Mouse (Mus musculus) forebrain, embryonic 11.5 days (tissue): ENCODE measurements at regions not wholly inside any gene's neighbourhood (a gene's known extent, or its start where the extent isn't known, plus 50 kb on each side); places are given as distances from the start of the nearest gene placed in this dataset.
A peak's percentile ranks its signal among the peaks of the same experiment; 100 is the strongest.

ENCODE experiments used
- ATAC-seq: fragments of 200-750 bp; cut with Nextera tagmentation; replicated peaks from 2 replicates; pipeline ENCODE4 v1.8.0; 2017; ENCODE audit warnings: moderate TSS enrichment; ENCODE audit not compliant: low FRiP score
- DNase-seq: peaks from one replicate; pipeline ENCODE4 v3.0.0-alpha.2; 2017; ENCODE audit warnings: low spot score
- H3K27ac ChIP-seq: fragments of 300-500 bp; sonication (generic); 2 replicates; pipeline ENCODE4 v1.5.1; 2014; ENCODE audit warnings: low read depth, low read length
- H3K27me3 ChIP-seq: fragments of 300-500 bp; sonication (generic); 2 replicates; pipeline ENCODE4 v1.6.1; 2014; ENCODE audit warnings: mild to moderate bottlenecking, low read length, mixed read lengths; ENCODE audit not compliant: control insufficient read depth, insufficient read depth
- H3K36me3 ChIP-seq: fragments of 300-500 bp; sonication (generic); 2 replicates; pipeline ENCODE4 v1.6.1; 2014; ENCODE audit warnings: mild to moderate bottlenecking, low read length, moderate library complexity, mixed read lengths; ENCODE audit not compliant: control insufficient read depth, insufficient read depth
- H3K4me1 ChIP-seq: fragments of 300-500 bp; sonication (generic); replicated peaks from 2 replicates; pipeline ENCODE4 v1.6.1; 2014; ENCODE audit warnings: low read length, mixed read lengths; ENCODE audit not compliant: control insufficient read depth, insufficient read depth
- H3K4me2 ChIP-seq: fragments of 300-500 bp; sonication (generic); 2 replicates; pipeline ENCODE4 v1.6.1; 2014; ENCODE audit warnings: low read depth, mild to moderate bottlenecking, low read length, moderate library complexity, mixed read lengths; ENCODE audit not compliant: severe bottlenecking
- H3K4me3 ChIP-seq: fragments of 300-500 bp; sonication (generic); 2 replicates; pipeline ENCODE4 v1.5.1; 2014; ENCODE audit warnings: low read depth, low read length
- H3K9ac ChIP-seq: fragments of 300-500 bp; sonication (generic); 2 replicates; pipeline ENCODE4 v1.6.1; 2014; ENCODE audit warnings: low read length
- H3K9me3 ChIP-seq: fragments of 300-500 bp; sonication (generic); 2 replicates; pipeline ENCODE4 v1.6.1; 2016; ENCODE audit warnings: low read length, mixed read lengths; ENCODE audit not compliant: control insufficient read depth
- WGBS: fragments of 180-500 bp; shearing (Covaris S2); extraction: QIAGEN DNeasy Blood & Tissue Kit; methylation state at CpG from one replicate; pipeline ENCODE4 v1.1.7; 2014; 5-methylcytosine and 5-hydroxymethylcytosine counted together

- no peaks in the 10 kb centered on the region for H3K36me3 ChIP-seq
- no peak overlapping the region for H3K4me3 ChIP-seq
- H3K9me3 ChIP-seq: no peaks in the 10 kb centered on the region
- no peak overlapping the region for H3K4me2 ChIP-seq
- no peaks in the 10 kb centered on the region for H3K27me3 ChIP-seq
- H3K4me1 ChIP-seq: peaks cover 2% of the 10 kb centered on the region; the same call in 1 of the 2 replicates
- 86% methylated on average over 5 of the region's 5 CpGs for WGBS
- no peak overlapping the region for H3K9ac ChIP-seq
- DNase-seq: peak; percentile 11
- no peak for ATAC-seq
- H3K27ac ChIP-seq: no peak overlapping the region
Observed at GRCm38 (mm10) chr1:88851931-88852330, 149.9 kb upstream of the Arl4c start.

- H3K27me3 ChIP-seq: no peaks in the 10 kb centered on the region
- no peaks in the 10 kb centered on the region for H3K36me3 ChIP-seq
- ATAC-seq: no peak
- no peaks in the 10 kb centered on the region for H3K4me1 ChIP-seq
- no peak overlapping the region for H3K4me2 ChIP-seq
- H3K9ac ChIP-seq: no peak overlapping the region
- no peaks in the 10 kb centered on the region for H3K9me3 ChIP-seq
- no peak for DNase-seq
- H3K4me3 ChIP-seq: no peak overlapping the region
- no peak overlapping the region for H3K27ac ChIP-seq
- 84% methylated on average over 7 of the region's 7 CpGs for WGBS
Observed at GRCm38 (mm10) chr1:88860871-88861589, 159.0 kb upstream of the Arl4c start.

- no peak for ATAC-seq
- Histone ChIP-seq H3K9ac (no peak overlapping the region), H3K4me3 (no peak overlapping the region), H3K4me2 (no peak overlapping the region), H3K27me3 (no peaks in the 10 kb centered on the region), H3K27ac (no peak overlapping the region), H3K9me3 (no peaks in the 10 kb centered on the region), H3K36me3 (no peaks in the 10 kb centered on the region), H3K4me1 (no peaks in the 10 kb centered on the region)
- WGBS: 74% methylated on average over 4 of the region's 4 CpGs
- no peak for DNase-seq
Observed at GRCm38 (mm10) chr1:88861590-88861935, 159.5 kb upstream of the Arl4c start.

DNA sequence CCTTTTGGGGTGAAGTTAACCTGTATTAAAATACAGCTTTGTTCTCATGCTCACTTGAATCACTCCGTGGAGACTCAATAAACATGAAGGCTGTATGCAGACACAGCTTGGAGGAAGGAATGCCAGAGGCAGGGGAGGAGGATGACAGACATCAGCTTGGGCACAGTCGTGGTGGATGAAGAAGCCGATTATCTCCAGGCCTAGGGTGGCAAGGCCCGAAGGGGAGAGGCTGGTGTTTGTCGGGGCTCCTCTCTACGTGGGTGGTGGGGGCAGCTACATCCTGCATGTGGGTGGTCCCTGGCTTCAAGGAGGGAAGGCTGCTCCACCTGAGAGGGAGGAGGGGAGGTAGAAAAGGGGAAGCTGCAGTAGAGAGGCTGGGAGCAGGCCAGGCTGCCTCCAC lies 163.4 kb upstream of the Arl4c start:
- H3K27ac ChIP-seq: no peak overlapping the region
- H3K9me3 ChIP-seq: no peaks in the 10 kb centered on the region
- H3K4me3 ChIP-seq: no peak overlapping the region
- DNase-seq (no peak), ATAC-seq (no peak)
- no peaks in the 10 kb centered on the region for H3K4me1 ChIP-seq
- H3K4me2 ChIP-seq: no peak overlapping the region
- H3K27me3 ChIP-seq: no peaks in the 10 kb centered on the region
- no peak overlapping the region for H3K9ac ChIP-seq
- no peaks in the 10 kb centered on the region for H3K36me3 ChIP-seq
- 56% methylated on average over 6 of the region's 6 CpGs for WGBS

DNA sequence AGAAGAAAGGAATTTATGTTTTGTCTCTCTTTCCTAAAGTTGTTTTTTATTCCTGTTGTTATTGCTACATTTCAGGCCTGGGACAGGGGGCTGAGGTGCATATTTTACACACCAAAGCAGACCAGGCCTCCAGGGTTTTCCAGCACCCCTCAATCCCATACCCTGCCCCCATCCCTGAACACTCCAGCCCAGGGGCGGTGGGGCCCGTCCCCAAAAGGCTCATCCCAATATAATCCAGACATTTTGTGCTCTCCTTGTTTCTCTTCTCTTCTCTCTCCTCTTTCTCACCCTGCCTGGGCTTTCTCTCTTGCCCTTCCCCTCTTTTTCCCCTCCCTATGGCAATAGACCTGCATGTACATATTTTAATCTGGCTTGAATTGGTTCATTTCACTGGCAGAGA lies 164.6 kb upstream of the Arl4c start:
- no peaks in the 10 kb centered on the region for H3K36me3 ChIP-seq
- ATAC-seq (no peak), DNase-seq (no peak)
- no peaks in the 10 kb centered on the region for H3K4me1 ChIP-seq
- H3K27me3 ChIP-seq: no peaks in the 10 kb centered on the region
- no peak overlapping the region for H3K27ac ChIP-seq
- 83% methylated on average over 2 of the region's 2 CpGs for WGBS
- H3K4me2 ChIP-seq: no peak overlapping the region
- no peak overlapping the region for H3K4me3 ChIP-seq
- no peaks in the 10 kb centered on the region; the same call in 1 of the 2 replicates for H3K9me3 ChIP-seq
- no peak overlapping the region for H3K9ac ChIP-seq

- 94% methylated on average over 3 of the region's 3 CpGs for WGBS
- no peak for ATAC-seq
Observed at GRCm38 (mm10) chr1:88867138-88867537, 165.1 kb upstream of the Arl4c start.

DNA sequence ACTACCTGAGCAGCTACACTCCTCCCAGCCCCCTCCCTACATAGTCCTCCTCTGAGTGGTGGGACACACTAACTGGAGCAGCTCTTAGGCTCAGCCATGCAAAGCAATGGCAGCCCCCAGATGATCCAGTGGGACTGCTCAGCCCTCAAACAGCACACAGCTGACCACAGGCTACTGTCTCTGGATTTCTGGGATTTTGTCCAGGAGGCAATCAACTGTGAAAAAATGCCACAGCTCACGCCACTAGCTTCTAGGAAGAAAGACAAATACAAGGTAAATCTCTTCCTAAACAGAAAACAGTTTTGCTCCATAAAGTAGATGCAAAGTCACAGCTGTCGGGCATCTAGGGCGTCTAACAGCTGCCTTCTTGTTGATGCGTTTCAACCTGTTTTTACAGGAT lies 167.9 kb upstream of the Arl4c start:
- WGBS: 85% methylated on average over 4 of the region's 4 CpGs
- DNase-seq: no peak
- H3K4me3 ChIP-seq: no peak overlapping the region
- no peak overlapping the region for H3K9ac ChIP-seq
- no peak overlapping the region for H3K4me2 ChIP-seq
- no peaks in the 10 kb centered on the region for H3K4me1 ChIP-seq
- no peak overlapping the region for H3K27ac ChIP-seq
- no peaks in the 10 kb centered on the region for H3K36me3 ChIP-seq
- no peak for ATAC-seq
- H3K9me3 ChIP-seq: no peaks in the 10 kb centered on the region; the same call in 1 of the 2 replicates
- no peaks in the 10 kb centered on the region for H3K27me3 ChIP-seq

More at GRCm38 (mm10) chr1:88867138-88867537, 165.1 kb upstream of the Arl4c start:
- Histone ChIP-seq H3K4me2 (no peak overlapping the region), H3K9ac (no peak overlapping the region), H3K4me3 (no peak overlapping the region), H3K9me3 (no peaks in the 10 kb centered on the region; the same call in 1 of the 2 replicates), H3K27ac (no peak overlapping the region), H3K36me3 (no peaks in the 10 kb centered on the region), H3K27me3 (no peaks in the 10 kb centered on the region), H3K4me1 (no peaks in the 10 kb centered on the region)
- DNase-seq: no peak

DNA sequence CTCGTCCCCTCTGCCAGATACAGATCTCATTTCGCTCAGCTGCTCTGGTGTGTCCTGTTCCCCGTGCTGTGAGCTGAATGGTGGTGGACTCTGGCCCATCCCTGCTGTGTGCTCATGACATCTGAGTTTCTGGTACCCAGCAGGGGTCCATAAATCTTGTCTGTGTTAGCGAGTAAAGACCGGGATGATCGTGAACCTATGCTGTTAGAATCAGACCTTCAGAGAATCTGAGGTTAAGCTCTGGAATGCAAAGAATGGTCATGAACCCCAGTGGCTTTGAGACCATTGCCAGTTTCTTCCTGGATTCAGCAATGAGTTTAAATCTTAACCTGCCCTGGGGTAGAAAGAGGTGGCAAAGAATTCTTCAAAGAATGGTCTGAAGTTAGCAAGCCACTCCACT lies 173.3 kb upstream of the Arl4c start:
- whole genome bisulfite sequencing: 75% methylated on average over 6 of the region's 6 CpGs
- Histone ChIP-seq H3K27me3 (no peaks in the 10 kb centered on the region), H3K36me3 (no peaks in the 10 kb centered on the region), H3K4me3 (no peak overlapping the region), H3K4me1 (no peaks in the 10 kb centered on the region), H3K9me3 (no peaks in the 10 kb centered on the region; the same call in 1 of the 2 replicates), H3K9ac (no peak overlapping the region), H3K4me2 (no peak overlapping the region), H3K27ac (no peak overlapping the region)
- ATAC-seq: no peak
- no peak for DNase-seq

- Histone ChIP-seq H3K27ac (no peak overlapping the region), H3K36me3 (no peaks in the 10 kb centered on the region), H3K9ac (no peak overlapping the region), H3K4me1 (no peaks in the 10 kb centered on the region), H3K4me2 (no peak overlapping the region), H3K9me3 (no peaks in the 10 kb centered on the region), H3K4me3 (no peak overlapping the region), H3K27me3 (no peaks in the 10 kb centered on the region)
- DNase-seq (no peak), ATAC-seq (no peak)
- 87% methylated on average over 11 of the region's 11 CpGs for WGBS
Observed at GRCm38 (mm10) chr1:88877441-88877840, 175.4 kb upstream of the Arl4c start.
